Mouse (Mus musculus): ENCODE results near the gene Sel1l.

GRCm38 (mm10) chr12:91820461-91820860 is 28.5 kb downstream of the Sel1l start:
- TF ChIP-seq CTCF (IDR thresholded peaks at IDR 0.05; ENCODE audit: low read depth, low read length): no peak
- TF ChIP-seq POLR2AphosphoS5 (IDR thresholded peaks at IDR 0.05; ENCODE audit: insufficient replicate concordance, low read depth, low read length): no peak
- no peak for TF ChIP-seq GATA1 (IDR thresholded peaks at IDR 0.05; ENCODE audit: borderline replicate concordance, low read length)
